Mouse (Mus musculus) kidney, adult 2 months (tissue): ENCODE measurements around the gene Gm6169. TPM values are rescaled to one million over a fixed set of nuclear protein-coding genes. Genes with fewer than 3 reads are reported as not detected.

Experiments used
- DNase-seq: peaks from one replicate; pipeline ENCODE4 v3.0.0; 2021
- H3K27ac ChIP-seq: fragments of 200-500 bp; 2 replicates; pipeline ENCODE4 v1.5.1; 2012; ENCODE audit warnings: low read depth, low read length, control low read depth, inconsistent platforms; ENCODE audit not compliant: insufficient read depth
- H3K27me3 ChIP-seq: fragments of 200-500 bp; replicated peaks from 2 replicates; pipeline ENCODE4 v1.6.1; 2012; ENCODE audit warnings: mild to moderate bottlenecking, moderate library complexity, low read length, inconsistent platforms; ENCODE audit not compliant: control insufficient read depth, insufficient read depth
- H3K36me3 ChIP-seq: fragments of 200-500 bp; 2 replicates; pipeline ENCODE4 v1.6.1; 2012; ENCODE audit warnings: mild to moderate bottlenecking, moderate library complexity, low read length, inconsistent platforms; ENCODE audit not compliant: control insufficient read depth, insufficient read depth
- H3K4me1 ChIP-seq: fragments of 200-500 bp; 2 replicates; pipeline ENCODE4 v1.6.1; 2011; ENCODE audit warnings: low read length; ENCODE audit not compliant: control insufficient read depth, insufficient read depth
- H3K4me3 ChIP-seq: fragments of 200-500 bp; 2 replicates; pipeline ENCODE4 v1.5.1; 2011; ENCODE audit warnings: mild to moderate bottlenecking, low read depth, low read length, control low read depth; ENCODE audit not compliant: insufficient read depth
- CTCF ChIP-seq: fragments of 200-500 bp; conservative IDR thresholded peaks from 2 replicates; pipeline ENCODE4 v1.5.1; 2011; ENCODE audit warnings: low read depth, mild to moderate bottlenecking, control low read depth, low read length, moderate library complexity, mixed read lengths; ENCODE audit not compliant: insufficient read depth, insufficient read length
- POLR2A ChIP-seq: fragments of 200-500 bp; IDR thresholded peaks from one replicate; pipeline ENCODE4 v1.6.1; 2011; ENCODE audit warnings: low read depth, low read length, control low read depth
- WGBS: fragments of 180-500 bp; shearing (Covaris S2); methylation state at CpG from one replicate; pipeline ENCODE4 v1.1.7; 2018; 5-methylcytosine and 5-hydroxymethylcytosine counted together
- polyA plus RNA-seq: library from polyadenylated mRNA; depleted of rRNA; stranded (reverse); fragments of >200 nt; gene quantifications from 2 replicates; pipeline ENCODE4 v1.2.3, GENCODE M21; 2012; rRNA removed

Gm6169 gene
- polyA plus RNA-seq, 1 experiment, result 0.92 TPM

DNA sequence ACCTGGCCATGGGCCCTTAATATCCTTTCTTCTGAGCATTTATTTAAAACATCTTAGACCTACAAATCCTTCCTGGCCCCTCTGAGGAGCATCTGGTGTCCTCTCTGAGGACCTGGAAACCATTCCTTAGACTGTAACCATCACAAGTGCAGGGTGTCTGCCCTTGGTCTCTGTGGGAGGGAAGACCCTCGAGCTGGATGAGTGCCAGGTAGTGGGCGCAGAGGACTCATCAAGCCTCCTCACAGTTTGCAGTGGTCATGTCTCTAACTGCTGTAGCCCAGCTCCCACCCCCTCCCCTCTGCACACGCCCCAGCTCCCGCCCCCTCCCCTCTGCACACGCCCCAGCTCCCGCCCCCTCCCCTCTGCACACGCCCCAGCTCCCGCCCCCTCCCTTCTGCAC is 38.7 kb downstream of the Gm6169 start:
- no peaks in the 10 kb centered on the region for H3K4me1 ChIP-seq
- DNase-seq, result no peak
- H3K36me3 ChIP-seq, result no peaks in the 10 kb centered on the region
- WGBS, result 77% methylated on average over 5 of the region's 8 CpGs
- no peaks in the 10 kb centered on the region; the same call in 1 of the 2 replicates for H3K27me3 ChIP-seq
- no peak for TF ChIP-seq POLR2A
- no peak for TF ChIP-seq CTCF
- no peak overlapping the region for H3K4me3 ChIP-seq
- H3K27ac ChIP-seq, result no peak overlapping the region

DNA sequence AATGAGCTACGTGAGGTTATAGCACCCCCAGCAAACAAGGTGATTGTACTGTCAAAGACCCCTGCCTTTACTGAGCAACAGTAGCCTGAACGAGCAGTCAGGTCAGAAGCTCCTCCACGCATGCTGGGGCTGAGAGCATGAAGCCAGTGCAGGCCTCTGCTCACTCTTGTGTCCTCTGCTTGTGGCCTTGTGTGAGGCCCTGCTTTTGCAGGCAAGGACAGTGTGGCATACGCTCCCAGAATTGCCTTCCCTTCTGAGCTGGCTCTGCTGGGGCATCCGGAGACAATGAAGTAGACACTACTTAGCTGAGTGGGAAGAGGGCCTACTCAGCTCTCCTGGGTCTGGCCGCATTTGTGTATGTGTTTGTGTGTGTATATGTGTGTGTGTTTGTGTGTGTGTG is 39.3 kb downstream of the Gm6169 start:
- H3K4me1 ChIP-seq, result no peaks in the 10 kb centered on the region
- H3K36me3 ChIP-seq, result no peaks in the 10 kb centered on the region
- H3K27me3 ChIP-seq, result no peaks in the 10 kb centered on the region; the same call in 1 of the 2 replicates
- no peak overlapping the region for H3K27ac ChIP-seq
- WGBS, result 92% methylated on average over 6 of the region's 6 CpGs
- no peak for DNase-seq
- no peak for TF ChIP-seq CTCF
- TF ChIP-seq POLR2A, result no peak
- H3K4me3 ChIP-seq, result no peak overlapping the region

DNA sequence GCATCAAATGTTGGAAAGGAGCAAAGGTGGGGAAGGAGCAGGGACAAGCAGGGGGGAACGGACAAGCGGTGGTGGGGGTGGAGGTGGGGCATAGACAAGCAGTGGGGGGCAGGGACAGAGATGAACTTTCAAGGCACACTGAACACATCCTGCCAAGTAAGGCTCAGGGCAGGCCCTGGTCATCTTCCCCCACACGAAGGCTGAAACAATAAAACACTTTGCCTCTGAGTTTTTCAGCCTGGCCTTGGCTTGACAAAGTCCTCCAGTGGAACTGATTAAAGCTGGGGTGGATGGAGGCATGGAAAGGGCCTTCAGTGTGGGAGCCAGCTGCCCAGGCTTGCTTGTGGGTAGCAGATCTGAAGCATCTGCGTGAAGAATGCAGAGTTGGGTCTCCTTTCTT is 41.2 kb downstream of the Gm6169 start:
- DNase-seq, result no peak
- Histone ChIP-seq H3K4me3 (no peak overlapping the region), H3K27me3 (no peaks in the 10 kb centered on the region; the same call in 1 of the 2 replicates), H3K27ac (no peak overlapping the region), H3K36me3 (no peaks in the 10 kb centered on the region), H3K4me1 (no peaks in the 10 kb centered on the region)
- 38% methylated on average over 4 of the region's 4 CpGs for WGBS
- TF ChIP-seq CTCF, result no peak
- TF ChIP-seq POLR2A, result no peak

DNA sequence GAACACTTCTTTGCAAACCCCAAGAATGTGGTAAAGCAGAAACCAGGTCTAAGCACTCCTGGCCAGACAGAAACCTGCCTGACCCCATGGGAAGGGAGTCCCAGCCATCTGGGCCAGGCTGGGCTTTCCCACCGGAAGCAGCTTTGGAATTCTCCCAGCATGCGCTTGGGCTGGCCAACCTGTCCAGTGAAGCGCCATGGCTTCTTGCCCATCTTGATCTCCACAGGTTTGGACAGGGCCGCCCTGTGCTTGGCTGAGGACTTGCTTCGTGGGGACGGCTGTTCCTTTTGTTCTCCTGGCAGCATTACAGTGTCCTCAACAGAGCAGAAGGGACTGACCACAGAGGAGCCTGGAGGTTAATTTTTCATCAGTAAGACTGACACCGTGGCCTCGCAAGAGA is 45.2 kb downstream of the Gm6169 start:
- no peak overlapping the region for H3K27ac ChIP-seq
- DNase-seq, result peak; percentile 10
- H3K36me3 ChIP-seq, result no peaks in the 10 kb centered on the region
- no peak for TF ChIP-seq CTCF
- no peak for TF ChIP-seq POLR2A
- H3K27me3 ChIP-seq, result no peaks in the 10 kb centered on the region
- no peaks in the 10 kb centered on the region for H3K4me1 ChIP-seq
- H3K4me3 ChIP-seq, result no peak overlapping the region
- 53% methylated on average over 8 of the region's 8 CpGs for WGBS

DNA sequence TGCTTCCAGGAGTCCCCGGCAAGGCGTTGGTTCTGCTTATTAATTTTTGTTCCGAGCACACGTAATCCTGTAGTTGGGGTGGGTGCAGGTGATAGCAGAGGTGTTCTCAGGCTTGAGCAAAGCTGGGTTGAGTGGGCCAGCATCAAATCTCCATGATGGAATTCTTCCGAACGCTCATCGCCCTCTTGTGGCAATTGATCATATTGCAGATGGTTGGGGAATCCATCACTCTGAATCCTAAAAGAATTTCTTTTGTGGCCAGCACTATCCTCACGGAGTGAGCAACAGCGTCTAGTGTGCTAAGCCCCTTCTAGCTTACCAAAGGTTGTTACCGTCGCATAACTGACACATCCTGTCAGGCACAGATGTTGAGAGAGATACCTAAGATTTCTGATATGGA is 46.4 kb downstream of the Gm6169 start:
- Histone ChIP-seq H3K4me3 (no peak overlapping the region), H3K36me3 (no peaks in the 10 kb centered on the region), H3K27me3 (no peaks in the 10 kb centered on the region), H3K4me1 (no peaks in the 10 kb centered on the region), H3K27ac (no peak overlapping the region)
- TF ChIP-seq POLR2A (no peak), CTCF (peak; percentile 68)
- 11% methylated on average over 11 of the region's 11 CpGs for WGBS
- DNase-seq, result peak; percentile 44

DNA sequence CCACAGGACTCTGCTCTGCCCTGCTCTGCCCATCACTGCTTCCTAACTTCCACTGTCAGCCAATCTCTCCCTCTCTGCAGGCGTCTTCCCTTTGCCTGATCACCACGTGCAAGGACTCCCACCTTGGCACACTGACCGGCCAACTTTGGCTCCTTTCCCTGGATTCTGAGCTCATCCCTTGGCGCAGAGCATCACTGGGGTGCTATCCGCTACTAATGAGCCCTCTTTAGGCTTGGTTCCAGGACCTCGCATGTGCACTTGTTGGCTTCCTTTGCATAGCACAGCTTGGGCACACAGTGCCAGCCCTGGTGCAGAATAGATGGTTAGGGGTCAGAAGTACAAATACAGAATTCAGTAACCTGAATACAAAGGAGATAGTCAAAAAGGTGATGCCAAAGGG is 47.9 kb downstream of the Gm6169 start:
- TF ChIP-seq POLR2A, result no peak
- TF ChIP-seq CTCF, result no peak
- Histone ChIP-seq H3K27me3 (no peaks in the 10 kb centered on the region), H3K4me1 (no peaks in the 10 kb centered on the region), H3K4me3 (no peak overlapping the region), H3K27ac (no peak overlapping the region), H3K36me3 (no peaks in the 10 kb centered on the region)
- peak; percentile 86 for DNase-seq
- 55% methylated on average over 6 of the region's 6 CpGs for WGBS

Other genes with a start within 250 kb of the Gm6169 start
- gene Gcnt4, start 174.5 kb downstream of the Gm6169 start, polyA plus RNA-seq, result 1.2 and 1.3 TPM in 2 replicates
- gene 1700029F12Rik, start 64.9 kb downstream of the Gm6169 start, polyA plus RNA-seq, result 0.22 and 0.49 TPM in 2 replicates
- 0.06 and 0.23 TPM in 2 replicates for gene Fam169a, start 32.0 kb downstream of the Gm6169 start, polyA plus RNA-seq
- gene Gfm2, start 38.7 kb upstream of the Gm6169 start, polyA plus RNA-seq, result 32.1 and 32.3 TPM in 2 replicates
- 25.4 and 32.5 TPM in 2 replicates for gene Nsa2, start 38.7 kb upstream of the Gm6169 start, polyA plus RNA-seq
- 149 and 205 TPM in 2 replicates for gene Hexb, start 99.1 kb upstream of the Gm6169 start, polyA plus RNA-seq
- gene Enc1, start 141.9 kb upstream of the Gm6169 start, polyA plus RNA-seq, result 2.7 and 3.6 TPM in 2 replicates